Mouse (Mus musculus): ENCODE measurements at regions not wholly inside any gene's neighbourhood (a gene's known extent, or its start where the extent isn't known, plus 50 kb on each side); places are given as distances from the start of the nearest gene placed in this dataset.

GRCm38 (mm10) chr3:130921621-130922245, 188.5 kb upstream of the Lef1 start:
- 92% methylated on average over 9 of the region's 9 CpGs for WGBS
- no peak for ATAC-seq (replicated peaks; ENCODE audit: low FRiP score)

GRCm38 (mm10) chr3:130913812-130914211, 183.6 kb upstream of the Rpl34 start:
- DNase-seq (ENCODE audit: low spot score) (no peak), ATAC-seq (replicated peaks; ENCODE audit: low FRiP score) (no peak)
- Histone ChIP-seq H3K27ac (ENCODE audit: low read depth, low read length) (no peak overlapping the region), H3K4me2 (no peak overlapping the region), H3K4me3 (ENCODE audit: low read depth, low read length) (no peak overlapping the region), H3K9me3 (ENCODE audit: control insufficient read depth, low read length) (no peaks in the 10 kb centered on the region), H3K36me3 (ENCODE audit: control insufficient read depth, insufficient read depth, low read length) (no peaks in the 10 kb centered on the region), H3K27me3 (replicated peaks; ENCODE audit: control insufficient read depth, insufficient read depth, low read length) (no peaks in the 10 kb centered on the region), H3K9ac (ENCODE audit: low read depth, low read length) (no peak overlapping the region), H3K4me1 (replicated peaks; ENCODE audit: control insufficient read depth, insufficient read depth, low read length) (no peaks in the 10 kb centered on the region)
- WGBS: 77% methylated on average over 7 of the region's 7 CpGs

More at GRCm38 (mm10) chr3:130921621-130922245, 188.5 kb upstream of the Lef1 start:
- H3K9me3 ChIP-seq (ENCODE audit: control insufficient read depth, low read length): no peaks in the 10 kb centered on the region
- no peaks in the 10 kb centered on the region for H3K36me3 ChIP-seq (ENCODE audit: control insufficient read depth, insufficient read depth, low read length)
- no peaks in the 10 kb centered on the region for H3K4me1 ChIP-seq (replicated peaks; ENCODE audit: control insufficient read depth, insufficient read depth, low read length)
- H3K4me2 ChIP-seq: no peak overlapping the region
- H3K27ac ChIP-seq (ENCODE audit: low read depth, low read length): no peak overlapping the region
- H3K9ac ChIP-seq (ENCODE audit: low read depth, low read length): no peak overlapping the region
- no peak for DNase-seq (ENCODE audit: low spot score)
- H3K27me3 ChIP-seq (replicated peaks; ENCODE audit: control insufficient read depth, insufficient read depth, low read length): 0 out of 2 replicates have a peak, but pooled peaks cover 2% of the 10 kb centered on the region
- H3K4me3 ChIP-seq (ENCODE audit: low read depth, low read length): no peak overlapping the region

- H3K36me3 ChIP-seq (ENCODE audit: control insufficient read depth, insufficient read depth, low read length): no peaks in the 10 kb centered on the region
- H3K4me1 ChIP-seq (replicated peaks; ENCODE audit: control insufficient read depth, insufficient read depth, low read length): no peaks in the 10 kb centered on the region
- DNase-seq (ENCODE audit: low spot score) (no peak), ATAC-seq (replicated peaks; ENCODE audit: low FRiP score) (no peak)
- H3K9me3 ChIP-seq (ENCODE audit: control insufficient read depth, low read length): no peaks in the 10 kb centered on the region
- H3K27me3 ChIP-seq (replicated peaks; ENCODE audit: control insufficient read depth, insufficient read depth, low read length): no peaks in the 10 kb centered on the region
- H3K4me2 ChIP-seq: no peak overlapping the region
- H3K27ac ChIP-seq (ENCODE audit: low read depth, low read length): no peak overlapping the region
- WGBS: 36% methylated on average over 8 of the region's 8 CpGs
- no peak overlapping the region for H3K9ac ChIP-seq (ENCODE audit: low read depth, low read length)
- H3K4me3 ChIP-seq (ENCODE audit: low read depth, low read length): no peak overlapping the region
Observed at GRCm38 (mm10) chr3:130905101-130905500, 174.9 kb upstream of the Rpl34 start.

GRCm38 (mm10) chr3:130903329-130903728, 173.1 kb upstream of the Rpl34 start:
- Histone ChIP-seq H3K4me2 (no peak overlapping the region), H3K4me1 (replicated peaks; ENCODE audit: control insufficient read depth, insufficient read depth, low read length) (no peaks in the 10 kb centered on the region), H3K4me3 (ENCODE audit: low read depth, low read length) (no peak overlapping the region), H3K9me3 (ENCODE audit: control insufficient read depth, low read length) (no peaks in the 10 kb centered on the region), H3K27me3 (replicated peaks; ENCODE audit: control insufficient read depth, insufficient read depth, low read length) (no peaks in the 10 kb centered on the region), H3K36me3 (ENCODE audit: control insufficient read depth, insufficient read depth, low read length) (no peaks in the 10 kb centered on the region), H3K9ac (ENCODE audit: low read depth, low read length) (no peak overlapping the region), H3K27ac (ENCODE audit: low read depth, low read length) (no peak overlapping the region)
- DNase-seq (ENCODE audit: low spot score): no peak
- 85% methylated on average over 7 of the region's 7 CpGs for WGBS
- ATAC-seq (replicated peaks; ENCODE audit: low FRiP score): no peak

GRCm38 (mm10) chr3:130902376-130902775, 172.2 kb upstream of the Rpl34 start:
- Histone ChIP-seq H3K9me3 (ENCODE audit: control insufficient read depth, low read length) (no peaks in the 10 kb centered on the region), H3K27ac (ENCODE audit: low read depth, low read length) (no peak overlapping the region), H3K4me2 (no peak overlapping the region), H3K4me3 (ENCODE audit: low read depth, low read length) (no peak overlapping the region), H3K4me1 (replicated peaks; ENCODE audit: control insufficient read depth, insufficient read depth, low read length) (no peaks in the 10 kb centered on the region), H3K9ac (ENCODE audit: low read depth, low read length) (no peak overlapping the region), H3K27me3 (replicated peaks; ENCODE audit: control insufficient read depth, insufficient read depth, low read length) (no peaks in the 10 kb centered on the region), H3K36me3 (ENCODE audit: control insufficient read depth, insufficient read depth, low read length) (no peaks in the 10 kb centered on the region)
- DNase-seq (ENCODE audit: low spot score) (no peak), ATAC-seq (replicated peaks; ENCODE audit: low FRiP score) (no peak)
- WGBS: 87% methylated on average over 7 of the region's 7 CpGs

- WGBS: 88% methylated on average over 12 of the region's 12 CpGs
- no peaks in the 10 kb centered on the region for H3K9me3 ChIP-seq (ENCODE audit: control insufficient read depth, low read length)
- no peak overlapping the region for H3K4me2 ChIP-seq
- no peaks in the 10 kb centered on the region for H3K4me1 ChIP-seq (replicated peaks; ENCODE audit: control insufficient read depth, insufficient read depth, low read length)
- no peak for DNase-seq (ENCODE audit: low spot score)
- no peak for ATAC-seq (replicated peaks; ENCODE audit: low FRiP score)
- H3K4me3 ChIP-seq (ENCODE audit: low read depth, low read length): no peak overlapping the region
- H3K9ac ChIP-seq (ENCODE audit: low read depth, low read length): no peak overlapping the region
- H3K27me3 ChIP-seq (replicated peaks; ENCODE audit: control insufficient read depth, insufficient read depth, low read length): no peaks in the 10 kb centered on the region
- H3K36me3 ChIP-seq (ENCODE audit: control insufficient read depth, insufficient read depth, low read length): no peaks in the 10 kb centered on the region
- H3K27ac ChIP-seq (ENCODE audit: low read depth, low read length): no peak overlapping the region
Observed at GRCm38 (mm10) chr3:130901343-130901742, 171.1 kb upstream of the Rpl34 start.

- DNase-seq (ENCODE audit: low spot score) (no peak), ATAC-seq (replicated peaks; ENCODE audit: low FRiP score) (no peak)
Observed at GRCm38 (mm10) chr3:130900846-130901245, 170.6 kb upstream of the Rpl34 start.

GRCm38 (mm10) chr3:130900054-130900840, 170.0 kb upstream of the Rpl34 start:
- H3K9me3 ChIP-seq (ENCODE audit: control insufficient read depth, low read length): no peaks in the 10 kb centered on the region
- ATAC-seq (replicated peaks; ENCODE audit: low FRiP score) (no peak), DNase-seq (ENCODE audit: low spot score) (no peak)
- no peaks in the 10 kb centered on the region for H3K4me1 ChIP-seq (replicated peaks; ENCODE audit: control insufficient read depth, insufficient read depth, low read length)
- H3K4me3 ChIP-seq (ENCODE audit: low read depth, low read length): no peak overlapping the region
- H3K27ac ChIP-seq (ENCODE audit: low read depth, low read length): no peak overlapping the region
- H3K4me2 ChIP-seq: 0 out of 2 replicates have a peak overlapping the region, but pooled peaks have one; percentile 26
- no peaks in the 10 kb centered on the region for H3K27me3 ChIP-seq (replicated peaks; ENCODE audit: control insufficient read depth, insufficient read depth, low read length)
- WGBS: 46% methylated on average over 30 of the region's 30 CpGs
- no peak overlapping the region for H3K9ac ChIP-seq (ENCODE audit: low read depth, low read length)
- no peaks in the 10 kb centered on the region for H3K36me3 ChIP-seq (ENCODE audit: control insufficient read depth, insufficient read depth, low read length)

More at GRCm38 (mm10) chr3:130900846-130901245, 170.6 kb upstream of the Rpl34 start:
- no peaks in the 10 kb centered on the region for H3K27me3 ChIP-seq (replicated peaks; ENCODE audit: control insufficient read depth, insufficient read depth, low read length)
- no peaks in the 10 kb centered on the region for H3K36me3 ChIP-seq (ENCODE audit: control insufficient read depth, insufficient read depth, low read length)
- no peak overlapping the region for H3K27ac ChIP-seq (ENCODE audit: low read depth, low read length)
- no peak overlapping the region for H3K4me2 ChIP-seq
- H3K9me3 ChIP-seq (ENCODE audit: control insufficient read depth, low read length): no peaks in the 10 kb centered on the region
- no peak overlapping the region for H3K4me3 ChIP-seq (ENCODE audit: low read depth, low read length)
- H3K9ac ChIP-seq (ENCODE audit: low read depth, low read length): no peak overlapping the region
- no peaks in the 10 kb centered on the region for H3K4me1 ChIP-seq (replicated peaks; ENCODE audit: control insufficient read depth, insufficient read depth, low read length)
- WGBS: 78% methylated on average over 6 of the region's 6 CpGs

Measured in liver, embryonic 11.5 days (tissue).